8 mouse cellular contexts compared by ENCODE assay signal in the genomic region with DNA sequence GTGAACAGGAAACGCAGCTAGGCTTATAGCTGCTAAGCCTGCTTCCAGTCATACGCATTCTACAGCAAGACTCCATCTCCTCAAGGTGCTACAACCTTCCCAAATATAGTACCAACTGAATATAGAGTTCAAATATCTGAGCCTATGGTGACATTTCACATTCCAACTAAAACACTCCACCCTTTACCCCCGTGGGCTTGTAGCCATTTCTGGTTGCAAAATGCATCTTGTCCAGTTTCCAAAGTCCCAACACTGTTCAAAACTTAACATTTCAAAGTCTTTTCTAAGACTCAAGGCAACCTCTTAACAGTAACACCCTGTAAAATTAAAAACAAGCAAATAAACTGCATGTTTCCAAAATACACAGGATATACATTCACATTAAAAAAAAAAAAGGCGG.
"Had no signal": no experiment of that assay in that cellular context is flagged by ENCODE, and none has a peak within 500 bp of the region (broad histone marks: within the 10 kb centered on the region; RNA-seq: fewer than 3 reads in every experiment).

No protein-coding gene starts in this region.

- H3K4me3 ChIP-seq: kidney, embryonic 15.5 days; limb, embryonic 15.5 days; midbrain, embryonic 12.5 days; neural tube, embryonic 15.5 days had no signal

- H3K27ac ChIP-seq: kidney, embryonic 15.5 days; limb, embryonic 15.5 days; liver, embryonic 14.5 days; midbrain, embryonic 12.5 days; neural tube, embryonic 15.5 days had no signal

- DNase-seq: spleen, adult 18-20 months; thymus, adult 18-20 months; thymus, postnatal 14 days had no signal

- H3K4me1 ChIP-seq: kidney, embryonic 15.5 days; limb, embryonic 15.5 days; midbrain, embryonic 12.5 days; neural tube, embryonic 15.5 days had no signal
